Mouse (Mus musculus) liver, adult 2 months (tissue): ENCODE results near the gene Zfp146. TPM values are rescaled to one million over a fixed set of nuclear protein-coding genes. Genes with fewer than 3 reads are reported as not detected.
A peak's percentile ranks its signal among the peaks of the same experiment; 100 is the strongest.
"Not testable (repeated sequence)": the region's sequence is repeated elsewhere in the genome, so short reads cannot be mapped to it uniquely, and the experiment has no call there.

Experiments used
- DNase-seq: peaks from one replicate; pipeline ENCODE4 v3.0.0-alpha.2; 2011; ENCODE audit warnings: low read depth, low spot score; ENCODE audit errors: extremely low read depth
- H3K27ac ChIP-seq: fragments of 200-500 bp; replicated peaks from 2 replicates; pipeline ENCODE4 v1.5.1; 2012; ENCODE audit warnings: low read depth, mild to moderate bottlenecking, control low read depth, inconsistent platforms, low read length; ENCODE audit not compliant: insufficient read depth
- H3K27me3 ChIP-seq: fragments of 200-500 bp; 2 replicates; pipeline ENCODE4 v1.6.1; 2012; ENCODE audit warnings: mild to moderate bottlenecking, moderate library complexity, low read length, inconsistent platforms; ENCODE audit not compliant: control insufficient read depth, insufficient read depth
- H3K36me3 ChIP-seq: fragments of 200-500 bp; 2 replicates; pipeline ENCODE4 v1.6.1; 2012; ENCODE audit warnings: low read length, inconsistent platforms; ENCODE audit not compliant: control insufficient read depth, insufficient read depth
- H3K4me1 ChIP-seq: fragments of 200-500 bp; 2 replicates; pipeline ENCODE4 v1.6.1; 2011; ENCODE audit warnings: low read length; ENCODE audit not compliant: control insufficient read depth, insufficient read depth
- H3K4me3 ChIP-seq: fragments of 200-500 bp; 2 replicates; pipeline ENCODE4 v1.5.1; 2011; ENCODE audit warnings: low read depth, mild to moderate bottlenecking, control low read depth, low read length, moderate library complexity; ENCODE audit not compliant: insufficient read depth
- H3K79me2 ChIP-seq: fragments of 200-500 bp; 2 replicates; pipeline ENCODE4 v1.6.1; 2012; ENCODE audit warnings: inconsistent platforms, mild to moderate bottlenecking, low read length, moderate library complexity; ENCODE audit not compliant: control insufficient read depth, insufficient read depth
- H3K9ac ChIP-seq: fragments of 200-500 bp; 2 replicates; pipeline ENCODE4 v1.6.1; 2012; ENCODE audit warnings: low read depth, mild to moderate bottlenecking, control low read depth, inconsistent platforms, low read length
- CTCF ChIP-seq: fragments of 200-500 bp; IDR thresholded peaks from 2 replicates; pipeline ENCODE4 v1.5.1; 2011; ENCODE audit warnings: low read depth, low read length, control low read depth
- POLR2A ChIP-seq: fragments of 200-500 bp; IDR thresholded peaks from 2 replicates; pipeline ENCODE4 v1.6.1; 2011; ENCODE audit warnings: low read length, control low read depth; ENCODE audit not compliant: insufficient read depth; ENCODE audit errors: extremely low read depth
- WGBS: fragments of 180-500 bp; shearing (Covaris S2); methylation state at CpG from one replicate; pipeline ENCODE4 v1.1.7; 2018; 5-methylcytosine and 5-hydroxymethylcytosine counted together
- polyA plus RNA-seq: library from polyadenylated mRNA; depleted of rRNA; stranded (reverse); fragments of >200 nt; gene quantifications from 2 replicates; pipeline ENCODE4 v1.2.3, GENCODE M21; 2012
- total RNA-seq: library from RNA; depleted of rRNA; stranded (reverse); fragments of >200 nt; gene quantifications from 2 replicates; pipeline ENCODE4 v1.2.3, GENCODE M21; 2014

Zfp146 gene
- total and polyA plus RNA-seq, 2 experiments: 6.9 to 20.8 TPM

GRCm38 (mm10) chr7:30205383-30205782 lies 35.8 kb upstream of the Zfp146 start:
- Histone ChIP-seq H3K4me3 (no peak overlapping the region), H3K9ac (no peak overlapping the region), H3K36me3 (no peaks in the 10 kb centered on the region), H3K79me2 (no peaks in the 10 kb centered on the region), H3K27ac (no peak overlapping the region), H3K4me1 (no peaks in the 10 kb centered on the region), H3K27me3 (no peaks in the 10 kb centered on the region)
- TF ChIP-seq POLR2A: no peak
- TF ChIP-seq CTCF: peak; percentile 69
- 6% methylated on average over 2 of the region's 2 CpGs for WGBS
- DNase-seq: peak; percentile 59

- Histone ChIP-seq H3K27ac (no peak overlapping the region), H3K4me3 (no peak overlapping the region), H3K4me1 (no peaks in the 10 kb centered on the region), H3K27me3 (no peaks in the 10 kb centered on the region), H3K79me2 (no peaks in the 10 kb centered on the region), H3K36me3 (no peaks in the 10 kb centered on the region), H3K9ac (no peak overlapping the region)
- TF ChIP-seq CTCF (no peak), POLR2A (no peak)
- WGBS: 34% methylated on average over 8 of the region's 8 CpGs
- no peak for DNase-seq
These were observed 34.8 kb upstream of the Zfp146 start for GRCm38 (mm10) chr7:30204380-30204779.

GRCm38 (mm10) chr7:30202895-30203690 lies 33.5 kb upstream of the Zfp146 start:
- H3K4me1 ChIP-seq: no peaks in the 10 kb centered on the region
- peak; percentile 23 for DNase-seq
- H3K9ac ChIP-seq: no peak overlapping the region
- no peaks in the 10 kb centered on the region for H3K27me3 ChIP-seq
- WGBS: 57% methylated on average over 11 of the region's 11 CpGs
- no peak for TF ChIP-seq POLR2A
- TF ChIP-seq CTCF: no peak
- no peak overlapping the region for H3K4me3 ChIP-seq
- H3K79me2 ChIP-seq: no peaks in the 10 kb centered on the region
- no peaks in the 10 kb centered on the region for H3K36me3 ChIP-seq
- no peak overlapping the region for H3K27ac ChIP-seq

DNA sequence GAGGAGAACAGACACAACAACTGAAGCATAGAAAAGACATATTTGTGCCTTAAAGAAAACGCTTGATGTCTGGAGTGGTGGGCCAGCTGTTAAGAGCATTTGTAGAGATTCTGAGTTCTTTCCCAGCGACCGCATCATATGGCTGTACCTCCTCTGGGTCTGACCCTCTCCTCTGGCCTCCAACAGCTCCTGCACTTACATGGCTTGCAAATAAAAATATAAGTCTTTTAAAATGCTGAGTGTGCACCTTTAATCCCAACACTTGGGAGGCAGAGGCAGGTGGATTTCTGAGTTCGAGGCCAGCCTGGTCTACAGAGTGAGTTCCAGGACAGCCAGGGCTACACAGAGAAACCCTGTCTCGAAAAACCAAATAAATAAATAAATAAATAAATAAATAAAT lies 31.1 kb upstream of the Zfp146 start:
- not testable (repeated sequence) for H3K79me2 ChIP-seq, H3K27me3 ChIP-seq, H3K27ac ChIP-seq, DNase-seq, H3K9ac ChIP-seq, H3K36me3 ChIP-seq, H3K4me3 ChIP-seq, H3K4me1 ChIP-seq
- WGBS: 88% methylated on average over 5 of the region's 5 CpGs

- WGBS: 77% methylated on average over 5 of the region's 5 CpGs
- Histone ChIP-seq H3K4me1 (no peaks in the 10 kb centered on the region), H3K36me3 (no peaks in the 10 kb centered on the region), H3K79me2 (no peaks in the 10 kb centered on the region), H3K27ac (no peak overlapping the region), H3K9ac (no peak overlapping the region), H3K27me3 (no peaks in the 10 kb centered on the region), H3K4me3 (no peak overlapping the region)
- DNase-seq: no peak
- TF ChIP-seq CTCF (no peak), POLR2A (no peak)
These were observed 30.6 kb upstream of the Zfp146 start for GRCm38 (mm10) chr7:30200200-30200599.

DNA sequence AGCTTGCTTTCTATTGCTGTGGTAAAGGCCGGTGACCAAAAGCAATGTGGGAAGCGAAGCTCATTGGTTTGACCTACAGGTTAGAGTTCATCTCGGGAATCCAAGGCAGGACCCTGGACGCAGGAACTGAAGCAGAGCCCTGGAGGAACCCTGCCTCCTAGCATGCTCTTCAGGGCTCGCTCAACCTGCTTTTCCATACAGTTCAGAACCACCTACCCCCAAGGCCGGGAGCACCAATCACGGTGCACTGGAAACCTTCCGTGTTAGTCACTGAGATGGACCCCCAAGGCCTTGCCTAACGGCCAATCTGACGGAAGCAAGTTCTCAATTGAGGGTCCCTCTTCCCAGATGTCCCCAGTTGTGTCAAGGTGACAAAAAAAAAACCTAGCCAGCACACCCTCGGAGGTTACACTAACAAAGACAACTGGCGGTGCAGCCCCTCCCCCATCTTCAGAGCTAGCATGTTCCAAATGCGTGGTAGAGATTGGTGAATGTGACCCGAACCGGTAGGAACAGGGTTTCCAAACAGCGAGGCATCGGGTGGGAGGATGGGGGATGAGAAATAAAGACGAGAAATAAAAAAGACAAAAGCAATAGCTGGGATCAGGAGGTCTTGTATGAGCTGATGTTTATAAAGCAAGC lies 30.1 kb upstream of the Zfp146 start:
- WGBS: 81% methylated on average over 18 of the region's 18 CpGs
- no peak for DNase-seq
- Histone ChIP-seq H3K4me1 (no peaks in the 10 kb centered on the region), H3K36me3 (no peaks in the 10 kb centered on the region), H3K79me2 (no peaks in the 10 kb centered on the region), H3K27me3 (no peaks in the 10 kb centered on the region), H3K4me3 (no peak overlapping the region), H3K9ac (no peak overlapping the region), H3K27ac (no peak overlapping the region)
- TF ChIP-seq POLR2A: no peak
- TF ChIP-seq CTCF: no peak
